Mouse (Mus musculus): ENCODE results near the gene Tnnt3. TPM values are rescaled to one million over a fixed set of nuclear protein-coding genes. Genes with fewer than 3 reads are reported as not detected.

The Tnnt3 gene
- polyA plus RNA-seq, 1 experiment from 2014 or later, result 1.1 TPM

DNA sequence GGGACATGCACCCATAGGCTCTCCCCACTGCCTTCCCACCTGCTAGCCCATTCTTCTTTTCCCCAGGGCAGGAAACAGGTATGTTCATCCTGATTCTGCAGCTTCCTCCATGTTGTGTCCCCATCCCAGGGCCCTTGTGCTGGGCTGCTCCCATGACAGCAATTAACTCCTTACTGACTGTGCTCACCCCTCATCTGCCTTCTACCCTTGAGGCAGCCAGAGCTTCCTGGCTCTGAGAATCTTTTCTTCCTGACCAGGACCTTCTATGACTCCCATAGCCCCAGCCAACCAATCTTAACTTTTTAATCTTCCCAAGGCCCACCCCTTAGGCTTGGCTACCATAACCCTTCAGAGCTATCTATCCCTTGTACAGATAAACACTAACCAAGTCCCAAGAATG lies 19.3 kb upstream of the Tnnt3 start:
- H3K36me3 ChIP-seq (replicated peaks), result no peaks in the 10 kb centered on the region
- H3K4me1 ChIP-seq, result peaks cover 44% of the 10 kb centered on the region
- peaks cover 16% of the 10 kb centered on the region; the same call in 1 of the 2 replicates for H3K27me3 ChIP-seq (ENCODE audit: poor library complexity, severe bottlenecking)
- DNase-seq (ENCODE audit: extremely low spot score, low spot score), result no peak
- no peak overlapping the region for H3K4me3 ChIP-seq
- H3K27ac ChIP-seq, result 0 out of 2 replicates have a peak overlapping the region, but pooled peaks have one; percentile 22
- no peaks in the 10 kb centered on the region for H3K9me3 ChIP-seq

GRCm38 (mm10) chr7:142479886-142480285 lies 18.8 kb upstream of the Tnnt3 start:
- H3K4me1 ChIP-seq, result peaks cover 44% of the 10 kb centered on the region
- DNase-seq (ENCODE audit: extremely low spot score, low spot score), result no peak
- no peaks in the 10 kb centered on the region for H3K36me3 ChIP-seq (replicated peaks)
- peaks cover 16% of the 10 kb centered on the region; the same call in 1 of the 2 replicates for H3K27me3 ChIP-seq (ENCODE audit: poor library complexity, severe bottlenecking)
- no peaks in the 10 kb centered on the region for H3K9me3 ChIP-seq
- WGBS, result 89% methylated on average over 3 of the region's 3 CpGs
- peak overlapping the region; percentile 93 for H3K27ac ChIP-seq
- H3K4me3 ChIP-seq, result no peak overlapping the region

DNA sequence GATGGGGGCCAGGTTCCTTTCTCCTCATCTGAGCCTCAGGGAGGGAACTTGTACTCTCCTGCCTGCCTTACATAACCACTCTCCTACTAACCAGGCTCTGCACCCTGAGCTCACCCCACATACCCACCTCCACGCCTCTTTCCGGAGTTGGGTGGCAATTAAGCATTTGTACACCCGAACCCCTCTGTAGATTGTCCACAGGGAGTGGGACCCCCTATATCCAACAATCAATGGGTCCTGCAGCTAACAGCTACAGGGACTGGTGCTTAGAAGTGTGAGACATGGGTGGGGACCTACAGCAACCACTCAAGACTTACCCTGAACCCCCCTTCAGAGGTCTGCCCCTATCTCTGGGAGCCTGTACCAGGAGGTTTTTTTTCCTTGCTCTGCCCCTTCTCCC lies 18.0 kb upstream of the Tnnt3 start:
- no peaks in the 10 kb centered on the region for H3K36me3 ChIP-seq (replicated peaks)
- peaks cover 16% of the 10 kb centered on the region; the same call in 1 of the 2 replicates for H3K27me3 ChIP-seq (ENCODE audit: poor library complexity, severe bottlenecking)
- DNase-seq (ENCODE audit: extremely low spot score, low spot score), result no peak
- no peak overlapping the region for H3K4me3 ChIP-seq
- no peaks in the 10 kb centered on the region for H3K9me3 ChIP-seq
- peaks cover 43% of the 10 kb centered on the region for H3K4me1 ChIP-seq
- peak overlapping the region; percentile 93 for H3K27ac ChIP-seq
- 93% methylated on average over 3 of the region's 3 CpGs for WGBS

DNA sequence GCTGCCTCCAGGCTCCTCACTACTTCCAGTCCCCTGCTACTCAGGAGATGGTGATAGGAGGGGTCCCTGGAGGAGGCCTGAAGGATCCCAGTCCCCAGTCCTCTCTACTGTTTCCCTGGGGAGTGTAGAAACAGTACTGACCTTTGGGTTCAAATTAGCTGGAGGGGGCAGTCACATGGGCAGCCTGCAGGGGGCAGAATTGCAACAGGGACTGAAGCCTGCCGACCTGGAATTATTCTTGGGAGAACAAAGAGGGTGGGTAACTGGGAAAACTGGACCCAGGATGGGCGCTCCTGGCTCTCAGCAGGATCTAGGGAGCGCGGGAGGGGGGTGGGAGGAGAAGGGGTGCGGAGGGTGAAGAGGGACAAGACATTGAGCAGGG lies 17.5 kb upstream of the Tnnt3 start:
- no peaks in the 10 kb centered on the region for H3K9me3 ChIP-seq
- DNase-seq (ENCODE audit: extremely low spot score, low spot score), result peak; percentile 75
- WGBS, result 13% methylated on average over 5 of the region's 5 CpGs
- H3K4me3 ChIP-seq, result peak overlapping the region; percentile 47
- H3K36me3 ChIP-seq (replicated peaks), result no peaks in the 10 kb centered on the region
- H3K4me1 ChIP-seq, result peaks cover 43% of the 10 kb centered on the region
- peaks cover 16% of the 10 kb centered on the region; the same call in 1 of the 2 replicates for H3K27me3 ChIP-seq (ENCODE audit: poor library complexity, severe bottlenecking)
- peak overlapping the region; percentile 93 for H3K27ac ChIP-seq

GRCm38 (mm10) chr7:142481568-142482255 lies 16.9 kb upstream of the Tnnt3 start:
- no peaks in the 10 kb centered on the region for H3K9me3 ChIP-seq
- WGBS, result 2% methylated on average over 21 of the region's 22 CpGs
- H3K4me3 ChIP-seq, result peak overlapping the region; percentile 47
- no peaks in the 10 kb centered on the region for H3K36me3 ChIP-seq (replicated peaks)
- peak; percentile 56 for DNase-seq (ENCODE audit: extremely low spot score, low spot score)
- peak overlapping the region; percentile 93 for H3K27ac ChIP-seq
- H3K4me1 ChIP-seq, result peaks cover 48% of the 10 kb centered on the region
- peaks cover 16% of the 10 kb centered on the region; the same call in 1 of the 2 replicates for H3K27me3 ChIP-seq (ENCODE audit: poor library complexity, severe bottlenecking)

- Histone ChIP-seq H3K27me3 (ENCODE audit: poor library complexity, severe bottlenecking) (peaks cover 16% of the 10 kb centered on the region; the same call in 1 of the 2 replicates), H3K4me1 (peaks cover 53% of the 10 kb centered on the region), H3K4me3 (peak overlapping the region; percentile 47), H3K9me3 (no peaks in the 10 kb centered on the region), H3K27ac (peak overlapping the region; percentile 93), H3K36me3 (replicated peaks) (no peaks in the 10 kb centered on the region)
- DNase-seq (ENCODE audit: extremely low spot score, low spot score), result peak; percentile 36
- 23% methylated on average over 6 of the region's 6 CpGs for whole genome bisulfite sequencing
Observed at GRCm38 (mm10) chr7:142482256-142482609, 16.4 kb upstream of the Tnnt3 start.

DNA sequence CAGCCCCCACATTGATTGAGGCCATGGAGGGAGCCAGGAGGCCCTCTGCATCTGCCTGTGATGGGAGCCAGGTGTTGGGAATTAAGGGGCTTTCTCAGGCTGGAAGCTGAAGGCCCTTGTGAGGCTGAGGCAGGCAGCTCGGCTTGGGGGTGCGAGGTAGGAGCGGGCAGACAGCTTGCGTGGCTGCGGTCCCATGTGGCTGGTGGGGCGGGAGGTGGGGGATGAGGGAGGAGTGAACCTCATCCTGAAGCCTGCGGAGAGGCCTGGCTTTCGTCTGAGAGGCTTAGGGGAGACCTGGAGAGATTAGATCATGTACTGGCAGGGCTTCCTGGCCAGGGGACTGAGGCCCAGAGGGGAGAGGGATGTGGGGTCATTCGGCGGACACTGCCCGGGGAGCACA lies 15.5 kb upstream of the Tnnt3 start:
- Histone ChIP-seq H3K4me1 (peaks cover 61% of the 10 kb centered on the region), H3K4me3 (no peak overlapping the region), H3K36me3 (replicated peaks) (no peaks in the 10 kb centered on the region), H3K9me3 (no peaks in the 10 kb centered on the region), H3K27me3 (ENCODE audit: poor library complexity, severe bottlenecking) (peaks cover 16% of the 10 kb centered on the region; the same call in 1 of the 2 replicates), H3K27ac (peak overlapping the region; percentile 93)
- 44% methylated on average over 11 of the region's 11 CpGs for WGBS
- no peak for DNase-seq (ENCODE audit: extremely low spot score, low spot score)

DNA sequence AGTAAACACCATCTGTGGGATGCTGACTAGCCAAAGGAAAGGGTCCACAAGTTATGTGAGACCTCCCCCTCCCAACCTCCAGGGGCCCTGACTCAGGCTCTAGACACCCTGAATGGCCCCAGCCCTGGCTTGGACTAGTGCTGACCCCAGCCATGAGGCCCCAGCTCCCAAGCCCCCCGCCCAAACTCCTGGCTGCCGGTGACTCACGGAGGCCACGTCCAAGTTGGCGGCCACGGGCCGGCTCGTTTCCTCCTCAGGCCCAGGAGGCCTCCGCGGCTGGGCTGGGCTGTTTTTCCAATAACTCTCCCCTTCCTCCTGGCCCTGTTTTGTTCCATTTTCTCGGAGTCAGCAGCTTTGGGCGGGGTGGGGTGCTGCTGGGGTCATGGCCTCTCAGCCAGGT lies 13.9 kb upstream of the Tnnt3 start:
- H3K27ac ChIP-seq, result peak overlapping the region; percentile 67
- no peaks in the 10 kb centered on the region for H3K36me3 ChIP-seq (replicated peaks)
- DNase-seq (ENCODE audit: extremely low spot score, low spot score), result no peak
- peaks cover 16% of the 10 kb centered on the region; the same call in 1 of the 2 replicates for H3K27me3 ChIP-seq (ENCODE audit: poor library complexity, severe bottlenecking)
- 86% methylated on average over 12 of the region's 12 CpGs for WGBS
- H3K4me3 ChIP-seq, result no peak overlapping the region
- H3K9me3 ChIP-seq, result no peaks in the 10 kb centered on the region
- H3K4me1 ChIP-seq, result peaks cover 60% of the 10 kb centered on the region

DNA sequence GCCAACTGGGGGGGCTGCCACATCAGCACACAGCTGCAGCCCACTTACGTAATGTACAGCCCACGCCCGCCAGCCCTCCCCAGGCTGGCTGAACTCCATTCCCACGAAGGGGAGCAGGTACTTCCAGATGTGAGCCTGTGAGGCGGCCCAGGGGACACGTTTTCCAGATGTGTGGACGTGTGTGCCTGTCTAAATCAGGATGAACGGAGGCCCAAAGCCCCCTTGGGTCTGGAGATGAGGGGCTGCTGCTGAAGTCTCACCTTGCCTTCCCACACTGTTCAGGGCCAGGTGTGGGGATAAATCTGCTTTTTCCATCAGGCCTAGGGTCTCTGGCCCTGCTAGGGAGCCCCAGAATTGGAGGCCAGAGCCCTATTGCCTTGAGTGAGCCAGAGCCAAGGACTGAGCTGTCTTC lies 11.9 kb upstream of the Tnnt3 start:
- peak overlapping the region; percentile 82 for H3K27ac ChIP-seq
- peaks cover 50% of the 10 kb centered on the region for H3K4me1 ChIP-seq

DNA sequence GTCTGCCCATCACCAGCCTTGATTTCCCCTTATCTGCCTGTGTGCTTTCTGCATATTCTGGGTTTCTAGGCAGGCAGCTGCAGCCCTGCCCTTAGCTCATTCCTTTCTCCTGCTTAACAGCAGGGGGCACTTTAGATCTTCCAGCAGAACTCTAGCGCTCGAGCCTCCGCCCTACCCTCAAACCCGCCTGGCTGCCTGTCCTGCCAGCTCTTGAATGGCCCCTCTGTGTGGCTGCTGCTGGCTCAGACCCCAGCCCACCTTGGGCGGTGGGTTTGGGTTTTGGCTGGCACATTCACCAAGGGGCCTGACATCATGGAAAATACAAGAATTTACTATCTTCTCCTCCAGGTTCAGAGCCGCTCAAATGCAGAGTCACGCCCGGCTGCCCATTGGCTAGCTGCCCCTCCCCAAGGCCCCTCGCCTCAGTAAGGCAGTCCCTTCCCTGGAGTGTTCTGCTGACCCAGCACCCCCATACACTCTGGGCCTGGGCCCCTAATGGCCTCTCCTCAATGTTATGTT lies 11.2 kb upstream of the Tnnt3 start:
- WGBS, result 18% methylated on average over 9 of the region's 9 CpGs
- Histone ChIP-seq H3K4me1 (peaks cover 43% of the 10 kb centered on the region), H3K27ac (peak overlapping the region; percentile 82), H3K27me3 (ENCODE audit: poor library complexity, severe bottlenecking) (peaks cover 12% of the 10 kb centered on the region; the same call in 1 of the 2 replicates), H3K4me3 (0 out of 2 replicates have a peak overlapping the region, but pooled peaks have one; percentile 2), H3K36me3 (replicated peaks) (no peaks in the 10 kb centered on the region), H3K9me3 (no peaks in the 10 kb centered on the region)
- DNase-seq (ENCODE audit: extremely low spot score, low spot score), result peak; percentile 71

More for the DNA sequence above, 11.9 kb upstream of the Tnnt3 start:
- no peak overlapping the region for H3K4me3 ChIP-seq
- no peak for DNase-seq (ENCODE audit: extremely low spot score, low spot score)
- no peaks in the 10 kb centered on the region for H3K36me3 ChIP-seq (replicated peaks)
- no peaks in the 10 kb centered on the region for H3K9me3 ChIP-seq
- peaks cover 16% of the 10 kb centered on the region; the same call in 1 of the 2 replicates for H3K27me3 ChIP-seq (ENCODE audit: poor library complexity, severe bottlenecking)
- 74% methylated on average over 8 of the region's 8 CpGs for WGBS

- no peak for DNase-seq (ENCODE audit: extremely low spot score, low spot score)
Observed at GRCm38 (mm10) chr7:142488053-142488452, 10.6 kb upstream of the Tnnt3 start.

DNA sequence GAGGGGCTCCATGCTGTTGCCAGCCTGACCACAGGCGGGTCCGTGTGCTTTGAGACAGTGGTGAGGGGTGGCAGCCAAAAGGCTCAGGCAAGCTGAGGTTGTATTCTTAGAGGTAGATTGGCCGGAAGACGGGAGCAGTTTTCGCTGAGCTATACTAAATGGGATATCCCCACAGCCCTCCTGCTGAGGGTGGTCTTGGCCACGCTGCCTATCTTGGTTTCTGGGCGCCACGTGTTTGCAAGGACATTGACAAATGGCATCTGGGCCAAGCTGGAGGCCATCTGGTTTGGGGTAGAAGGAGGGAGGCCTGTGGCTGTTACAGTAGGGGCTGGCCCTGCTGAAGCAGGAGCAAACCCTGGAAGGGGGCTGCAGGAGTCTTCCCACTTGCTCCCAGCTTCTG lies 5.1 kb upstream of the Tnnt3 start:
- no peak overlapping the region for H3K4me3 ChIP-seq
- H3K9me3 ChIP-seq, result no peaks in the 10 kb centered on the region
- no peak for DNase-seq (ENCODE audit: extremely low spot score, low spot score)
- 0 out of 2 replicates have a peak, but pooled peaks cover 1% of the 10 kb centered on the region for H3K4me1 ChIP-seq
- no peak overlapping the region for H3K27ac ChIP-seq
- no peaks in the 10 kb centered on the region for H3K36me3 ChIP-seq (replicated peaks)
- 86% methylated on average over 8 of the region's 8 CpGs for WGBS
- H3K27me3 ChIP-seq (ENCODE audit: poor library complexity, severe bottlenecking), result no peaks in the 10 kb centered on the region

More at GRCm38 (mm10) chr7:142488053-142488452, 10.6 kb upstream of the Tnnt3 start:
- H3K36me3 ChIP-seq (replicated peaks), result no peaks in the 10 kb centered on the region
- H3K9me3 ChIP-seq, result no peaks in the 10 kb centered on the region
- H3K27ac ChIP-seq, result peak overlapping the region; percentile 82
- H3K27me3 ChIP-seq (ENCODE audit: poor library complexity, severe bottlenecking), result peaks cover 6% of the 10 kb centered on the region; the same call in 1 of the 2 replicates
- H3K4me3 ChIP-seq, result no peak overlapping the region
- H3K4me1 ChIP-seq, result peaks cover 37% of the 10 kb centered on the region
- 75% methylated on average over 3 of the region's 3 CpGs for WGBS

DNA sequence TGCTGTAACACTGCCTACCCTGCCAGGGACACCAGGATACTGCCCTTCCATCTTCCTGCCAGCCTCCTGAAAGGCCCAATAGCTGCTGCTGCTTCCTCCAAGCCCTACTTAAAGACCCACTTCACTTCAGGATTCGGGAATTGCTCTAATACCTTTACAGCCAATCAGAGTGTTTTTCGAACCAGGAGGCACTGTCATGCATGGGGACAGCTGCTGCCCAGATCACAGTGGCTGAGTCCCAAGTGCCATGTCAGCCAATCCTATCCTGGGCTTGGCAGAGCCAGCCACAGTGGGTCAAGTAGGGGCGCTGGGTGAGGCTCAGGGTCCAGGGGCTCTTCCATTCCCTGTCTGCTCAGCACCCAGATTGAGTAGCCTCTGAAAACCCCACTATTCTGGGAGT lies 2.5 kb upstream of the Tnnt3 start:
- Histone ChIP-seq H3K9me3 (no peaks in the 10 kb centered on the region), H3K36me3 (replicated peaks) (no peaks in the 10 kb centered on the region), H3K4me1 (no peaks in the 10 kb centered on the region), H3K27ac (no peak overlapping the region), H3K27me3 (ENCODE audit: poor library complexity, severe bottlenecking) (no peaks in the 10 kb centered on the region), H3K4me3 (no peak overlapping the region)
- DNase-seq (ENCODE audit: extremely low spot score, low spot score), result no peak
- WGBS, result 84% methylated on average over 3 of the region's 3 CpGs

Data from forebrain, embryonic 10.5 days (tissue).